Mouse (Mus musculus) layer of hippocampus, adult 8-10 months (tissue): ENCODE results near the gene Rora. TPM values are rescaled to one million over a fixed set of nuclear protein-coding genes. Genes with fewer than 3 reads are reported as not detected.

Experiments
- DNase-seq, 2 experiments: peaks; one replicate each; pipeline ENCODE4 v3.0.0; 2022; ENCODE audit warnings: low spot score in 2 of 2
- total RNA-seq, 4 experiments: library from RNA; stranded (reverse); gene quantifications; 2 replicates each; pipeline ENCODE4 v1.2.4; 2022

Gene Rora
- total RNA-seq, 4 experiments from 2014 or later = 35.1 to 41.5 (median 36.6) TPM

- no peak for DNase-seq
Measured at GRCm38 (mm10) chr9:68998961-68999360, 345.4 kb downstream of the Rora start.

- DNase-seq = no peak
Measured at GRCm38 (mm10) chr9:69004514-69004913, 350.9 kb downstream of the Rora start.

GRCm38 (mm10) chr9:69006666-69007065, 353.1 kb downstream of the Rora start:
- DNase-seq = no peak

- no peak for DNase-seq
Measured at GRCm38 (mm10) chr9:69008706-69009105, 355.1 kb downstream of the Rora start.

- DNase-seq = no peak
Measured at GRCm38 (mm10) chr9:69010886-69011285, 357.3 kb downstream of the Rora start.

- no peak for DNase-seq
Measured at GRCm38 (mm10) chr9:69013186-69013715, 359.7 kb downstream of the Rora start.

- no peak for DNase-seq
Measured at GRCm38 (mm10) chr9:69014203-69014602, 360.6 kb downstream of the Rora start.

GRCm38 (mm10) chr9:69020381-69020780, 366.8 kb downstream of the Rora start:
- DNase-seq = no peak

GRCm38 (mm10) chr9:69021482-69021881, 367.9 kb downstream of the Rora start:
- DNase-seq = peak in 1 of 2 experiments; percentile 8

- no peak for DNase-seq
Measured at GRCm38 (mm10) chr9:69023314-69023713, 369.7 kb downstream of the Rora start.

- no peak for DNase-seq
Measured at GRCm38 (mm10) chr9:69028177-69028576, 374.6 kb downstream of the Rora start.

GRCm38 (mm10) chr9:69034301-69034871, 380.8 kb downstream of the Rora start:
- DNase-seq = no peak

- no peak for DNase-seq
Measured at GRCm38 (mm10) chr9:69035456-69035855, 381.9 kb downstream of the Rora start.

- DNase-seq = no peak
Measured at GRCm38 (mm10) chr9:69036296-69036695, 382.7 kb downstream of the Rora start.

GRCm38 (mm10) chr9:69043920-69044613, 390.5 kb downstream of the Rora start:
- DNase-seq = no peak

GRCm38 (mm10) chr9:69044614-69045133, 391.1 kb downstream of the Rora start:
- no peak for DNase-seq

- no peak for DNase-seq
Measured at GRCm38 (mm10) chr9:69045908-69046307, 392.3 kb downstream of the Rora start.

GRCm38 (mm10) chr9:69050856-69051255, 397.3 kb downstream of the Rora start:
- DNase-seq = no peak

GRCm38 (mm10) chr9:69051890-69052289, 398.3 kb downstream of the Rora start:
- DNase-seq = no peak

GRCm38 (mm10) chr9:69055302-69055701, 401.7 kb downstream of the Rora start:
- DNase-seq = no peak

GRCm38 (mm10) chr9:69071203-69071867, 417.7 kb downstream of the Rora start:
- DNase-seq = no peak

- DNase-seq = no peak
Measured at GRCm38 (mm10) chr9:69073271-69073670, 419.7 kb downstream of the Rora start.
